Mouse (Mus musculus): ENCODE measurements at regions not wholly inside any gene's neighbourhood (a gene's known extent, or its start where the extent isn't known, plus 50 kb on each side); places are given as distances from the start of the nearest gene placed in this dataset.

- Histone ChIP-seq H3K4me1 (ENCODE audit: insufficient read depth) (no peaks in the 10 kb centered on the region), H3K4me3 (ENCODE audit: low read depth, low read length) (no peak overlapping the region), H3K27ac (ENCODE audit: low read depth) (no peak overlapping the region), H3K27me3 (ENCODE audit: insufficient read depth, low read length) (no peaks in the 10 kb centered on the region), H3K9me3 (ENCODE audit: low read depth, low read length) (no peaks in the 10 kb centered on the region), H3K36me3 (ENCODE audit: insufficient read depth) (no peaks in the 10 kb centered on the region), H3K4me2 (no peak overlapping the region), H3K9ac (no peak overlapping the region)
- WGBS = 78% methylated on average over 6 of the region's 6 CpGs
- ATAC-seq (ENCODE audit: insufficient read depth) = no peak
- no peak for TF ChIP-seq CTCF (IDR thresholded peaks at IDR 0.05; ENCODE audit: low read depth)
- no peak for DNase-seq
Observed at GRCm38 (mm10) chr13:53883206-53883605, 172.3 kb downstream of the Drd1 start.

- Histone ChIP-seq H3K27ac (ENCODE audit: low read depth) (no peak overlapping the region), H3K9me3 (ENCODE audit: low read depth, low read length) (no peaks in the 10 kb centered on the region), H3K9ac (no peak overlapping the region), H3K36me3 (ENCODE audit: insufficient read depth) (no peaks in the 10 kb centered on the region), H3K4me3 (ENCODE audit: low read depth, low read length) (no peak overlapping the region), H3K4me1 (ENCODE audit: insufficient read depth) (no peaks in the 10 kb centered on the region), H3K4me2 (no peak overlapping the region), H3K27me3 (ENCODE audit: insufficient read depth, low read length) (no peaks in the 10 kb centered on the region)
- ATAC-seq (ENCODE audit: insufficient read depth) (no peak), DNase-seq (no peak)
- no peak for TF ChIP-seq CTCF (IDR thresholded peaks at IDR 0.05; ENCODE audit: low read depth)
- 71% methylated on average over 10 of the region's 10 CpGs for WGBS
Observed at GRCm38 (mm10) chr13:53880466-53881250, 174.8 kb downstream of the Drd1 start.

GRCm38 (mm10) chr13:53875546-53875945 is 180.0 kb downstream of the Drd1 start:
- WGBS = 78% methylated on average over 4 of the region's 4 CpGs
- no peaks in the 10 kb centered on the region for H3K4me1 ChIP-seq (ENCODE audit: insufficient read depth)
- ATAC-seq (ENCODE audit: insufficient read depth) = no peak

GRCm38 (mm10) chr13:53865323-53865722 is 190.2 kb downstream of the Drd1 start:
- Histone ChIP-seq H3K27ac (ENCODE audit: low read depth) (no peak overlapping the region), H3K36me3 (ENCODE audit: insufficient read depth) (no peaks in the 10 kb centered on the region), H3K27me3 (ENCODE audit: insufficient read depth, low read length) (no peaks in the 10 kb centered on the region), H3K4me3 (ENCODE audit: low read depth, low read length) (no peak overlapping the region), H3K9ac (no peak overlapping the region), H3K4me1 (ENCODE audit: insufficient read depth) (no peaks in the 10 kb centered on the region), H3K9me3 (ENCODE audit: low read depth, low read length) (no peaks in the 10 kb centered on the region), H3K4me2 (no peak overlapping the region)
- no peak for DNase-seq
- TF ChIP-seq CTCF (IDR thresholded peaks at IDR 0.05; ENCODE audit: low read depth) = no peak
- 74% methylated on average over 5 of the region's 5 CpGs for WGBS
- no peak for ATAC-seq (ENCODE audit: insufficient read depth)

More at GRCm38 (mm10) chr13:53875546-53875945, 180.0 kb downstream of the Drd1 start:
- no peak for DNase-seq
- Histone ChIP-seq H3K4me2 (no peak overlapping the region), H3K27ac (ENCODE audit: low read depth) (no peak overlapping the region), H3K4me3 (ENCODE audit: low read depth, low read length) (no peak overlapping the region), H3K9me3 (ENCODE audit: low read depth, low read length) (no peaks in the 10 kb centered on the region; the same call in 1 of the 2 replicates), H3K27me3 (ENCODE audit: insufficient read depth, low read length) (no peaks in the 10 kb centered on the region), H3K9ac (no peak overlapping the region), H3K36me3 (ENCODE audit: insufficient read depth) (no peaks in the 10 kb centered on the region)
- no peak for TF ChIP-seq CTCF (IDR thresholded peaks at IDR 0.05; ENCODE audit: low read depth)

GRCm38 (mm10) chr13:53862336-53862735 is 193.2 kb downstream of the Drd1 start:
- DNase-seq (no peak), ATAC-seq (ENCODE audit: insufficient read depth) (no peak)
- Histone ChIP-seq H3K36me3 (ENCODE audit: insufficient read depth) (no peaks in the 10 kb centered on the region), H3K27me3 (ENCODE audit: insufficient read depth, low read length) (no peaks in the 10 kb centered on the region), H3K9me3 (ENCODE audit: low read depth, low read length) (no peaks in the 10 kb centered on the region), H3K9ac (no peak overlapping the region), H3K27ac (ENCODE audit: low read depth) (no peak overlapping the region), H3K4me1 (ENCODE audit: insufficient read depth) (no peaks in the 10 kb centered on the region), H3K4me3 (ENCODE audit: low read depth, low read length) (no peak overlapping the region), H3K4me2 (no peak overlapping the region)
- TF ChIP-seq CTCF (IDR thresholded peaks at IDR 0.05; ENCODE audit: low read depth) = no peak
- WGBS = 47% methylated on average over 4 of the region's 4 CpGs

- TF ChIP-seq CTCF (IDR thresholded peaks at IDR 0.05; ENCODE audit: low read depth) = no peak
- no peaks in the 10 kb centered on the region for H3K4me1 ChIP-seq (ENCODE audit: insufficient read depth)
- no peaks in the 10 kb centered on the region for H3K9me3 ChIP-seq (ENCODE audit: low read depth, low read length)
- no peaks in the 10 kb centered on the region for H3K27me3 ChIP-seq (ENCODE audit: insufficient read depth, low read length)
- DNase-seq (no peak), ATAC-seq (ENCODE audit: insufficient read depth) (no peak)
- no peaks in the 10 kb centered on the region for H3K36me3 ChIP-seq (ENCODE audit: insufficient read depth)
- no peak overlapping the region for H3K4me2 ChIP-seq
- H3K27ac ChIP-seq (ENCODE audit: low read depth) = no peak overlapping the region
- WGBS = 62% methylated on average over 2 of the region's 2 CpGs
- no peak overlapping the region for H3K4me3 ChIP-seq (ENCODE audit: low read depth, low read length)
- no peak overlapping the region for H3K9ac ChIP-seq
Observed at GRCm38 (mm10) chr13:53854196-53854595, 201.3 kb downstream of the Drd1 start.

GRCm38 (mm10) chr13:53850146-53850545 is 205.4 kb downstream of the Drd1 start:
- DNase-seq (no peak), ATAC-seq (ENCODE audit: insufficient read depth) (no peak)
- H3K4me1 ChIP-seq (ENCODE audit: insufficient read depth) = no peaks in the 10 kb centered on the region
- no peak overlapping the region for H3K9ac ChIP-seq
- no peak overlapping the region for H3K4me2 ChIP-seq
- no peaks in the 10 kb centered on the region for H3K9me3 ChIP-seq (ENCODE audit: low read depth, low read length)
- no peaks in the 10 kb centered on the region for H3K27me3 ChIP-seq (ENCODE audit: insufficient read depth, low read length)
- no peaks in the 10 kb centered on the region for H3K36me3 ChIP-seq (ENCODE audit: insufficient read depth)
- H3K4me3 ChIP-seq (ENCODE audit: low read depth, low read length) = no peak overlapping the region
- no peak overlapping the region for H3K27ac ChIP-seq (ENCODE audit: low read depth)
- 83% methylated on average over 9 of the region's 9 CpGs for WGBS
- no peak for TF ChIP-seq CTCF (IDR thresholded peaks at IDR 0.05; ENCODE audit: low read depth)

Data from lung, embryonic 14.5 days (tissue).